ENCODE assay signal across 38 mouse cellular contexts in genomic region chr8:60534945-60535344, GRCm38 (mm10). TPM values are rescaled to one million over a fixed set of nuclear protein-coding genes. Genes with fewer than 3 reads are reported as not detected.
A peak's percentile ranks its signal among the peaks of the same experiment; 100 is the strongest.
DNase-seq lines count a peak whose midpoint lies in the region; ATAC-seq and TF ChIP-seq lines count a peak whose summit lies in the region.
"Had no signal": no experiment of that assay in that cellular context is flagged by ENCODE, and none has a peak within 500 bp of the region (broad histone marks: within the 10 kb centered on the region; RNA-seq: fewer than 3 reads in every experiment).

No protein-coding gene starts in this region.

- no peak overlapping the region for H3K4me3 ChIP-seq in forebrain, embryonic 11.5 days (ENCODE audit: low read depth, low read length)
- no peak overlapping the region for H3K4me3 ChIP-seq in forebrain, postnatal 0 days (ENCODE audit: low read depth, low read length)
- no peak overlapping the region for H3K4me3 ChIP-seq in thymus, adult 2 months (ENCODE audit: control insufficient read depth, insufficient read depth, low read length)
- H3K4me3 ChIP-seq: embryonic facial prominence, embryonic 10.5 days; embryonic facial prominence, embryonic 15.5 days; heart, embryonic 10.5 days; hindbrain, embryonic 13.5 days; midbrain, embryonic 13.5 days; neural tube, embryonic 13.5 days had no signal

- no peak overlapping the region for H3K9ac ChIP-seq in forebrain, embryonic 11.5 days (ENCODE audit: low read length)
- H3K9ac ChIP-seq in forebrain, postnatal 0 days: no peak overlapping the region
- H3K9ac ChIP-seq: embryonic facial prominence, embryonic 15.5 days; hindbrain, embryonic 13.5 days; midbrain, embryonic 13.5 days; neural tube, embryonic 13.5 days had no signal

- H3K36me3 ChIP-seq in forebrain, embryonic 11.5 days (ENCODE audit: control insufficient read depth, insufficient read depth, low read length): no peaks in the 10 kb centered on the region
- no peaks in the 10 kb centered on the region for H3K36me3 ChIP-seq in forebrain, postnatal 0 days (ENCODE audit: insufficient read depth)
- H3K36me3 ChIP-seq in thymus, adult 2 months (ENCODE audit: control insufficient read depth, insufficient read depth, low read length): no peaks in the 10 kb centered on the region
- H3K36me3 ChIP-seq: embryonic facial prominence, embryonic 10.5 days; embryonic facial prominence, embryonic 15.5 days; heart, embryonic 10.5 days; hindbrain, embryonic 13.5 days; midbrain, embryonic 13.5 days; neural tube, embryonic 13.5 days had no signal

- no peak for TF ChIP-seq POLR2A in thymus, adult 2 months (IDR thresholded peaks at IDR 0.05; ENCODE audit: control insufficient read depth, extremely low read depth, insufficient read depth, low read length, poor library complexity)

- TF ChIP-seq CTCF in forebrain, postnatal 0 days (IDR thresholded peaks at IDR 0.05; ENCODE audit: low read depth): no peak
- no peak for TF ChIP-seq CTCF in thymus, adult 2 months (IDR thresholded peaks at IDR 0.05; ENCODE audit: borderline replicate concordance, control insufficient read depth, extremely low read depth, insufficient read depth, low read length, poor library complexity)

- WGBS in forebrain, embryonic 11.5 days: 28% methylated on average over 2 of the region's 2 CpGs
- WGBS in forebrain, postnatal 0 days: 16% methylated on average over 2 of the region's 2 CpGs
- 72% methylated on average over 2 of the region's 2 CpGs for WGBS in thymus, adult 2 months

- DNase-seq in forebrain, embryonic 11.5 days (ENCODE audit: low spot score): no peak
- no peak for DNase-seq in forebrain, postnatal 0 days
- peak; percentile 40 for DNase-seq in kidney, adult 9 months
- DNase-seq in kidney, adult 11 months: no peak
- peak; percentile 10 for DNase-seq in Muller cell, postnatal 12 days (ENCODE audit: inconsistent ontology term)
- DNase-seq in embryo, embryonic 10.5 days (ENCODE audit: low spot score): peak; percentile 8
- no peak for DNase-seq in retina, embryonic 14.5 days (ENCODE audit: low spot score)
- no peak for DNase-seq in thymus, adult 2 months
- DNase-seq: adrenal gland, postnatal 10 days; cerebellum, adult 11 months; cerebellum, adult 9-10 months; cerebellum, postnatal 36 days; gastrocnemius, postnatal 25 days; heart, adult 11 months; heart, postnatal 36 days; kidney, postnatal 4 days; left cerebral cortex, postnatal 4 days; lung, adult 18-20 months; lung, postnatal 10 days; right cerebral cortex, postnatal 14 days had no signal

- H3K4me2 ChIP-seq in forebrain, embryonic 11.5 days (ENCODE audit: low read depth, low read length, severe bottlenecking): no peak overlapping the region
- H3K4me2 ChIP-seq in forebrain, postnatal 0 days (ENCODE audit: low read depth): no peak overlapping the region
- H3K4me2 ChIP-seq: embryonic facial prominence, embryonic 15.5 days; hindbrain, embryonic 13.5 days; midbrain, embryonic 13.5 days; neural tube, embryonic 13.5 days had no signal

- no peaks in the 10 kb centered on the region for H3K27me3 ChIP-seq in forebrain, embryonic 11.5 days (ENCODE audit: control insufficient read depth, insufficient read depth, low read length)
- H3K27me3 ChIP-seq in forebrain, postnatal 0 days (ENCODE audit: insufficient read depth, low read length): no peaks in the 10 kb centered on the region
- no peaks in the 10 kb centered on the region for H3K27me3 ChIP-seq in thymus, adult 2 months (ENCODE audit: control insufficient read depth, insufficient read depth, low read length)
- H3K27me3 ChIP-seq: embryonic facial prominence, embryonic 15.5 days; hindbrain, embryonic 13.5 days; midbrain, embryonic 13.5 days; neural tube, embryonic 13.5 days had no signal

- ATAC-seq in forebrain, embryonic 11.5 days (replicated peaks; ENCODE audit: low FRiP score): peak; percentile 64; the same call in 1 of the 2 replicates
- no peak for ATAC-seq in forebrain, postnatal 0 days
- ATAC-seq: activated CD4-positive, CD25-positive, alpha-beta regulatory T cell, adult 4 months; intestine, postnatal 0 days; midbrain, embryonic 13.5 days had no signal

- H3K9me3 ChIP-seq in forebrain, embryonic 11.5 days (ENCODE audit: control insufficient read depth, low read length): no peaks in the 10 kb centered on the region
- no peaks in the 10 kb centered on the region for H3K9me3 ChIP-seq in forebrain, postnatal 0 days (ENCODE audit: low read length)
- H3K9me3 ChIP-seq: embryonic facial prominence, embryonic 10.5 days; embryonic facial prominence, embryonic 15.5 days; heart, embryonic 10.5 days; hindbrain, embryonic 13.5 days; midbrain, embryonic 13.5 days; neural tube, embryonic 13.5 days had no signal

- no peak overlapping the region for H3K27ac ChIP-seq in forebrain, embryonic 11.5 days (ENCODE audit: low read depth, low read length)
- H3K27ac ChIP-seq in forebrain, postnatal 0 days (ENCODE audit: low read depth, low read length): no peak overlapping the region
- no peak overlapping the region for H3K27ac ChIP-seq in thymus, adult 2 months (ENCODE audit: control insufficient read depth, insufficient read depth, low read length)
- H3K27ac ChIP-seq: embryonic facial prominence, embryonic 10.5 days; embryonic facial prominence, embryonic 15.5 days; heart, embryonic 10.5 days; hindbrain, embryonic 13.5 days; macrophage; midbrain, embryonic 13.5 days; neural tube, embryonic 13.5 days had no signal

- H3K4me1 ChIP-seq in forebrain, embryonic 11.5 days (replicated peaks; ENCODE audit: control insufficient read depth, insufficient read depth, low read length): no peaks in the 10 kb centered on the region
- H3K4me1 ChIP-seq in forebrain, postnatal 0 days (ENCODE audit: insufficient read depth): no peaks in the 10 kb centered on the region
- no peaks in the 10 kb centered on the region for H3K4me1 ChIP-seq in thymus, adult 2 months (replicated peaks; ENCODE audit: control insufficient read depth, insufficient read depth, low read length)
- H3K4me1 ChIP-seq: embryonic facial prominence, embryonic 10.5 days; embryonic facial prominence, embryonic 15.5 days; heart, embryonic 10.5 days; hindbrain, embryonic 13.5 days; midbrain, embryonic 13.5 days; neural tube, embryonic 13.5 days had no signal

RNA-seq across cellular contexts. Expression of gene Aadat, which starts 29.2 kb away (rescaled TPM):
- 1.9 TPM in 2 replicates for polyA plus RNA-seq in forebrain, embryonic 11.5 days (2014; fragmentation: Nextera tagmentation; extraction: Ambion mirVana)
- 1.4 and 2.2 TPM in 2 replicates for total RNA-seq in forebrain, postnatal 0 days (2014; rRNA removed)
- 0.98 and 1.3 TPM in 2 replicates for polyA plus RNA-seq in forebrain, postnatal 0 days (2015; fragmentation: Nextera tagmentation; extraction: Ambion mirVana)
- polyA plus RNA-seq in thymus, adult 2 months (2012; rRNA removed): 0.80 TPM in 1 of 2 replicates, not detected in the other
- total RNA-seq: gastrocnemius, postnatal 25 days; heart, postnatal 36 days; megakaryocyte-erythroid progenitor cell, adult 5-6 weeks; MEL had no signal
- polyA plus RNA-seq: activated CD4-positive, CD25-positive, alpha-beta regulatory T cell, adult 4 months; intestine, postnatal 0 days; macrophage; small intestine, adult 2 months had no signal

RNA-seq across cellular contexts. Expression of gene Gm10283, which starts 31.9 kb away (rescaled TPM):
- polyA plus RNA-seq in forebrain, embryonic 11.5 days (2014; fragmentation: Nextera tagmentation; extraction: Ambion mirVana): not detected in 2 replicates
- not detected in 2 replicates for total RNA-seq in forebrain, postnatal 0 days (2014; rRNA removed)
- polyA plus RNA-seq in forebrain, postnatal 0 days (2015; fragmentation: Nextera tagmentation; extraction: Ambion mirVana): not detected in 2 replicates
- polyA plus RNA-seq in thymus, adult 2 months (2012; rRNA removed): not detected in 2 replicates
- total RNA-seq: adrenal gland, postnatal 10 days; gastrocnemius, postnatal 25 days; heart, postnatal 36 days; layer of hippocampus, adult 8-10 months; layer of hippocampus, postnatal 25 days; left cerebral cortex, postnatal 4 days; megakaryocyte-erythroid progenitor cell, adult 5-6 weeks; MEL had no signal
- polyA plus RNA-seq: activated CD4-positive, CD25-positive, alpha-beta regulatory T cell, adult 4 months; embryonic facial prominence, embryonic 10.5 days; embryonic facial prominence, embryonic 15.5 days; heart, embryonic 10.5 days; heart, embryonic 16.5 days; hindbrain, embryonic 13.5 days; intestine, postnatal 0 days; limb, embryonic 14.5 days; macrophage; midbrain, embryonic 13.5 days; neural tube, embryonic 13.5 days; small intestine, adult 2 months; stomach, embryonic 14.5 days; testis, adult 2 months had no signal

Comparison
In these comparisons a context has a peak if more than half of its experiments do, and no peak if none do; other contexts are left out.
1. DNase-seq: peak in kidney, adult 9 months (single experiment), Muller cell, postnatal 12 days (single experiment) and embryo, embryonic 10.5 days (single experiment); none in forebrain, embryonic 11.5 days (single experiment), forebrain, postnatal 0 days (single experiment), kidney, adult 11 months (single experiment), retina, embryonic 14.5 days (single experiment) and thymus, adult 2 months (single experiment).